Comparison of ENCODE assay signal across 8 mouse cellular contexts in genomic region chr19:45843424-45843823, GRCm38 (mm10). TPM values are rescaled to one million over a fixed set of nuclear protein-coding genes. Genes with fewer than 3 reads are reported as not detected.
DNase-seq lines count a peak whose midpoint lies in the region; ATAC-seq lines count a peak whose summit lies in the region.
"Had no signal": no experiment of that assay in that cellular context is flagged by ENCODE, and none has a peak within 500 bp of the region (broad histone marks: within the 10 kb centered on the region; RNA-seq: fewer than 3 reads in every experiment).

No protein-coding gene starts in this region.

- peak overlapping the region; percentile 24; the same call in 1 of the 2 replicates for H3K27ac ChIP-seq in liver, embryonic 15.5 days (replicated peaks)
- H3K27ac ChIP-seq: heart, adult 2 months had no signal

- peak overlapping the region; percentile 29 for H3K4me2 ChIP-seq in liver, embryonic 15.5 days

- no peaks in the 10 kb centered on the region for H3K36me3 ChIP-seq in liver, embryonic 15.5 days (replicated peaks)

- WGBS in liver, embryonic 15.5 days (ENCODE audit: insufficient replicate concordance): 14% methylated on average over 10 of the region's 10 CpGs

- H3K4me3 ChIP-seq in liver, embryonic 15.5 days (replicated peaks): no peak overlapping the region
- H3K4me3 ChIP-seq: heart, adult 2 months had no signal

- no peak; the same call in 1 of the 2 replicates for ATAC-seq in liver, embryonic 15.5 days (ENCODE audit: insufficient read depth)

- no peaks in the 10 kb centered on the region for H3K27me3 ChIP-seq in liver, embryonic 15.5 days

- peak; percentile 29 for DNase-seq in lung, postnatal 25 days (ENCODE audit: low spot score)
- no peak for DNase-seq in lung, postnatal 14 days
- DNase-seq in embryo, embryonic 10 days (ENCODE audit: low spot score): peak; percentile 12
- peak; percentile 49 to 59 for DNase-seq in thymus, postnatal 10 days (ENCODE audit: low spot score in 2 of 2)
- no peak for DNase-seq in urinary bladder, postnatal 36 days (ENCODE audit: low spot score in 2 of 2)
- DNase-seq in urinary bladder, postnatal 4 days (ENCODE audit: low spot score in 2 of 2): no peak
- DNase-seq: heart, adult 2 months had no signal

- no peak overlapping the region for H3K9ac ChIP-seq in liver, embryonic 15.5 days

- H3K9me3 ChIP-seq in liver, embryonic 15.5 days (replicated peaks): no peaks in the 10 kb centered on the region

- H3K4me1 ChIP-seq in liver, embryonic 15.5 days (replicated peaks): peaks cover 12% of the 10 kb centered on the region; the same call in 1 of the 2 replicates

RNA-seq across cellular contexts. Expression of gene Kcnip2, which starts 27.6 kb away (rescaled TPM):
- polyA plus RNA-seq in liver, embryonic 15.5 days (2015; fragmentation: Nextera tagmentation; extraction: Ambion mirVana): 2.4 and 2.5 TPM in 2 replicates

RNA-seq across cellular contexts. Expression of gene Mgea5, which starts 59.8 kb away (rescaled TPM):
- 16.9 and 20.2 TPM in 2 replicates for polyA plus RNA-seq in liver, embryonic 15.5 days (2015; fragmentation: Nextera tagmentation; extraction: Ambion mirVana)

Comparison
In these comparisons a context has a peak if more than half of its experiments do, and no peak if none do; other contexts are left out.
1. DNase-seq: peak in lung, postnatal 25 days (single experiment), embryo, embryonic 10 days (single experiment) and thymus, postnatal 10 days (2 of 2); none in lung, postnatal 14 days (single experiment), urinary bladder, postnatal 36 days (0 of 2) and urinary bladder, postnatal 4 days (0 of 2).